Mouse (Mus musculus) MN1 (cell line): ENCODE measurements at regions not wholly inside any gene's neighbourhood (a gene's known extent, or its start where the extent isn't known, plus 50 kb on each side); places are given as distances from the start of the nearest gene placed in this dataset.
A peak's percentile ranks its signal among the peaks of the same experiment; 100 is the strongest.

Source experiments
- DNase-seq: peaks from one replicate; pipeline ENCODE4 v3.0.0-alpha.2; 2016; ENCODE audit warnings: low spot score

DNA sequence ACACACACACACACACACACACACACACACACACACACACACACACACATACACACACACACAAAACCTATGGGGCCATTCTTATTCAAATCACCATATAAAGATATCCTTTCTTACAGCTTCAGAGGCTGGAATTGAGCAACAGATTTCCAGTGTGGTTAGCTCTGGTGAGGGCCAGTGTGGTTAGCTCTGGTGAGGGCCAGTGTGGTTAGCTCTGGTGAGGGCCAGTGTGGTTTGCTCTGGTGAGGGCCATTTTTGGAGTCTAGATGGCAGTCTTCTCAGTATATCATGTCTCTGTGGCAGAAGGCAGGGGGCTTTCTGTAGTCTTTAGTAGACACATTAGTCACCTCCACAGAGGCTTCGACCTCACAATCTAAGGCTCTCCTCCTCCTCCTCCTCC is 191.5 kb upstream of the 9630041A04Rik start:
- no peak for DNase-seq

DNA sequence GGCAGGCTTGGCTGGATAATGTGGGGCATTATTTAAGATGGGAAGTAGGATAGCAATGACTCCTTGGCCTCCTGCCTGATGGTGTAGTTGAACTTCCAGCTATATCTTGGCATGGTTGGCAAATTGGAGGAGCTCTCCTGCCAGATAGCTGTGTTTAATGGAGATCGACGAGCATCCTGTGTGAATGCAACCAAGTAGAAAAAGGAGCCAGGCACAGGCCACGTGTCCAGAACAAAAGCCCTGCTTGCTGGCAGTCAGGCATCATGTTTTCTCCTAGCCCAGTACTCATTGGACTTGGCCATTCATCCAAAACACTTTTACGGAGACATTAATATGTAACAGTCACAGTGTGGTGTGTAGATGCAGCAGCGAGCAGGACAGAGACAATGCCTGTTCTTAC is 211.8 kb upstream of the 9630041A04Rik start:
- DNase-seq = no peak

DNA sequence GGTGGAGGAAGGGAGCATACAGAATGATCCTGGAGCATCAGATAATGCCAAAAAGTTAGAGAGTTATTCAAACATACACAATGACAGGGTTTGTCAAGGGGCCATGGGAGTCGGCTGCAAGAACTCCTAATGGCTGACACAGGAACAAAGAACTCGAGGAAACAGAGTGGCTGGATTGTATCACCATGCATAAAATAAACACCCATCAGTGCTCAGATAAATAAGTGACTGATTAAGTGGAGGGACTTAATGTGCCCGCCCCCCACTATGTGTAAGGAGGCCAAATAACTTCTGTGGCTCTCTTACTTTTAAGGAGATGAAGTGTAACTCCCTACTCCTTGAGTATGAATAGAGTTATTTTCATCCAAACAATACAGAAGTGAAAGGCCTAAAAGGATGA is 220.1 kb upstream of the 9630041A04Rik start:
- no peak for DNase-seq

DNA sequence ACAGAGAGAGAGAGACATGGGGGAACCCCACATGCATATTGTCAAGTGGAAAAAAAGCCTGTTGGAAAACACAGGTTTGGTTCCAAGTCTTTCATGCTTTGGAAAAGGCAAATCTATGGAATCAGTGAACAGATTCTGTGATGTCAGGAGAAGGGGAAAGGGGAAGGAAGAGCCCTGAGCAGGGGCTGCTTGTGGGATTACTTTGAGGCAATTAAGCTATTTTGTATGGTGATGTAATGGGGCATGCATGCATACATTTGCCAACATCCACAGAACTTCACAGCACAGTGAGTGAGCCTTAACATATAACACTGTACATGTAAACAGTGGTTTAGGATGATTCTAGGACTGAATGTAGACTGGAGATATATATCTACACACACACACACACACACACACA is 221.0 kb upstream of the 9630041A04Rik start:
- no peak for DNase-seq

DNA sequence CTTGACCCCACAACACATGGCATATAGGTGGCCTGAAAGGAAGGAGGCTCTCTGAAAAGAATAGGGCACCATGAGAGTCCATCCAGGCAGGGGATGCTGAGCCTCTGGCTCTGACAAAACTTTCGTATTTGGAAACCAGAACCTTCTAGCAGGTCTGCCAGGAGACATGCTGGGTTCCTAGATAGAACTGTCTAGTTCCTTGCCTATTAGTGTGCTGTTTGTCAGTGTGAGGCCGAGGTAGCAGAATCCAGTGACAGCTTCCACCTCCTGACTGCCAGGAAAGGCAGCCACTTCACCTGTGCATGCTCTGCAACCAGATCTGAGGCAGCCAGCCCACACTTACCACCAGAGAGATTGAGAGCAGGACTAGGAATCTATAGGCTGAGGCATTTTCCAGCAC is 245.4 kb upstream of the 9630041A04Rik start:
- DNase-seq = no peak

DNA sequence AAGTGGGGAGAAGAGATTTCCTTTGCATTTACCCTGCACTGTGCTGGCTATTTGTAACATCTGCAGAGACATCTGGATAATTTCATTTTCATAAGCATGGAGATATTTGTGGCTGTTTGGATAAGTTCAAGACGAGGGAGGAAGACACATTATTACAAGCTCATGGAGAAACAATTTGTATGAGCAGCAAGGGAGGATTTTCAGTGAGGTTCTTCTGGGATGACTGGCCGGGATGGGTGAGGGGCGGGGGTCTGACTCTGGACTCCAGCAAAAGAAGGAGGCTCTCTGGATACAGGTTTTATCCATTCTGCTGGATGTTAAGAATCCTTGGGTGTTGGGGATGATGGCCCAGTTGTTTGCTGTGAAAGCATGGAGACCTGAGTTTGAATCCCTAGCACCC is 246.5 kb upstream of the 9630041A04Rik start:
- no peak for DNase-seq

DNA sequence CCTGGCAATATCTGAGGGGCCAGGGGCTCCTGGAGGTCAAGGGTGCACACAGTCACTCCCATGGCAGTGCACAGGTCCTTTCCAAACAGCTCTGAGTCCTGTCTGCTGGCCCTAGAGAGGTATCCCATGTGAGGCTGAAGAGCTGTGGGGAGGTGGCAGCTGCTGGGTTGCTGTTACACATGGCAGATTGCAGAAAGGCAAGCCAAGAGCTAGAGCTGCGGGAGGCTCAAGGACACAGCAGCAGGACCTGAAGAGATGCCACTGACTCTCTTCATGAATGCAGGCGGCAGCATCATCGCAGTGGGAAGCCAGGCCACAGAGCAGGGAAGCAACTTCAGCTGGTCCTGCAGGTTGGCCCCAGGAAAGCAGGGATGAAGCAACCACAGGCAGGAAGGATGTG is 247.7 kb upstream of the 9630041A04Rik start:
- peak; percentile 46 for DNase-seq

DNA sequence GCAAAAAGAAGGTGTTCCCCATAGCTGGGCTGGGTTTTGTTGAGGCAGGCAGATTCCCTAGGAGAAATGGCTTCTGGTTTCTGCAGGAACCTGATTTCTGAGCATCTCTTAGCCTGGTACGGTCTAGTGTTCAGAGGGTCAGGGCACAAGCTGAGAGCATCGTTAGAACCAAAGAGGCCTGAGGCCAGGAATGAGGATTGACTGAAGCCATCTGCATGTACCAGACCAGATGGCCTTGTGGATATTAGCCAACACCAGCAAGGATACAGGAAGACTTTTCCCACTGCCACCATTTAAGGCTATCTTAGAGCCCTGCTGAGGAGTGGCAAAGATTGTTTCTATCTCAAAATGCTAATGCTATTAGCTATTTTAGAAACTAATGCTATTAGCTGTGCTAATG is 248.2 kb upstream of the 9630041A04Rik start:
- peak; percentile 66 for DNase-seq

DNA sequence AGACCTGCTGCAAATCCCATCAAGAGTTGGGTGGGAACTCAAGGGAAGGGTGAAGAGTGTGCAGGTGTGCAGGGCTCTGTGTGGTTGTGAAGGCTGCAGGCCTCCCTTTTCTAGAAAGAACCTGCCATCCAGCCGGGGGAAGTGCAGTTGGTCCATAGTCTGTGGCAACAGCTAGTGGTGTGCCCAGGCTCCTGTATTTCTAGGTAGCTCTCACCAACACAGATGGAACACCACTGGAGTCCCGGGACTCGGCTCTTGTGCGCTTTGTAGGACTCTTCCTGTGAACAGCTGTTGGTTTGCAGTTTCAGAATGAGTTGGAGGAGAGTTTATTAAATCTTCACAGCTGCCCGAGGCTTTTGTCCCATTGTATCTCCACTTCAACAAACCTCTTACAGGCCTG is 248.7 kb upstream of the 9630041A04Rik start:
- no peak for DNase-seq

DNA sequence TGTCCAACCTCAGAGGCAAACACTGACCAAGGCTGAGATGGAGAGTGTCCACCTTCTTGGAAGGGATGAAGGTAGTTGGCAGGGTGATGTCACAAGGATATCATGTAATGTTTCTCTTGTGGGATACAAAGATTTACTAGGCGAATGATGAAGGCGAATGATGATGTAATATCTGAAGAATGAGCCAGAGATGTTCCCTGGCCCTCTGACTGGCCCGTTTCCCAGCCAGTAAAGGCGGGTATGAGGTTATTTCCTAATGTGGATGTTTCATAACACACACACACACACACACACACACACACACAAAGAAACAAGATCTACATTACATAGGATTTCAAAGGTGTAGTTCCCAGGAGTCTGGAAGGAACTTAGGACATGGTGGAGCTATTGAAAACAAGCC is 249.1 kb upstream of the 9630041A04Rik start:
- DNase-seq = no peak

DNA sequence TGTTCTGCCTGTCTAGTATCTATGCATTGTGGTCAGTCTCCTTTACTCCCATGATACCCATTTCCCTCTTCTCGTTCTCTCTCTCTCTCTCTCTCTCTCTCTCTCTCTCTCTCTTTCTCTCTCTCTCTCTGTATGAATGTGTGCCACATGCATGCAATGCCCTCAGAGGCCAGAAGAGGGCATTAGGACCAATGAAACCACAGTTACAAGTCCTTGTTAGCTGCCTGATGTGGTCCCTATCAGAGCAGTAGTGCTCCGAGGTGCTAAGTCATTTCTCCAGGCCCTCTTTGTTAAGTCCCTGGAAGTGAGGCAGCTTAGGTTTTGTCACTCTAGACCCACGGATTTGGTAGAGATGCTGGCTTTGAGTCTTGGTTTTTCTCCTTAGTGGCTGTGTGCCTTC is 250.2 kb upstream of the 9630041A04Rik start:
- DNase-seq = no peak

DNA sequence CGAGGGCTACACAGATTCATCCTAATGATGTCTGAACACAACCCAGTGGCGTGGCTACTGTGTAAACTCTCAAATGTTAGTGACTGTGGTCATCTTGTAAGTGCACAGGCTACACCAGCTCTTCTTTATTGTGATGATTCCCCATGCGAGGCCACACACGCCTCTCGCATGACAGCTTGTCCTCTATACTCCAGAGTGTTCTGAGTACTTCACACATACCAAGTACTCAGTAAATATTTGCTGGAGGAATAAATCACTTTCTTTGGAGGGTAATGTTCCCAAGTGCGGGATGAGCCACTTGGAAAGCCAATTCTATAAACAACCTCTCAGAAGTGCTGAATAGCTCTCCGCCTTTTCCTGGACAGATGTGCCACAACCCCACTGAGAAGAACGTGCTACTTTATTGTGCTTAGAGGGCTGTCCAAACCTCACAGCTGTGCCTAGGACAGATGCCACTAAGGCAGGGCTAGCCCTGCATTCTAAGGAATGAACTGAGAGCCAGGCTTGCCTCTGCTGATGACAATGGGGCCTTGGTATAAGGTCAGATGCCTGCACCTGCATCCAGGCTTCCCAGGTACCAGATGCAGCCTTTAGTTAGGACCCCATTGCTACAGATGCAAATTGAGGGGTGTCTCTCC is 250.7 kb upstream of the 9630041A04Rik start:
- no peak for DNase-seq

DNA sequence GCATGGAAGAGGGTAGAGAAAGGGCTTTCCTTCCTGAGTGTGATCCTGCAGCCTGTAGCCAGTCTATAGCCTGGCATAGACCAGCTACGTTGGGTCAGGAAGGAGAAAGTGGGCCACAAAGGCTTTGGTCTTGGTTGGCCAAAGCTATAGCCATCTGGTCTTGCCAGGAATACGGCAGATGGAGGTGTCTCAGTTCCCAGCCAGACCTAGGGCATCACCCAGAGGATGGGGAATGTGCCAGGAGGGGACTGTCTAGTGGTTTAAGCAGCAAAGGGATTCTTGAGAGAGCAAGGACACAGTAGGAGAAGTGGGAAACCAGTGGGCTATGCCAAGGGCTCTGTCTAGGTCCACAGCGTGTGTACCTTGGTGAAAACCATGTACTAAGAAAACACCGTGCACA is 251.3 kb upstream of the 9630041A04Rik start:
- DNase-seq = no peak

DNA sequence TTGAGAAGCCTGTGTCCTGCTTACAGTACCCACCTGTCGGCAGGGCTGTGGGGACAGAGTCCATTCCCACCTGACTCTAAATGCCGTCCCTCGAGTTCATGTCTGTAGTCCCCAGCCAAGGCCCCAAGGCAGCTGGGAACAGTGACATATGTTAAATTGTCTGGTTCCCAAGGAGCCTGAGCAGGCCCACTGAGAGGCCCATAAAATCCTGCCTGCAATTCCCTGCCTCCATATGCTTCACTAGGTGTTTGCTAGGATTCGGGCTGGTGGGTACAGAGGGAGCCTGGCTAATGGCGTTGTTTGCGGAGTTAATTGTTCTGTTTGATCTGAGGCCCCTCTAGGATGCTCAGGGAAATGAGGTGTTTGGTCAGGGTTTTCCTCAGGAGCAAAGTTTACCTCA is 258.8 kb upstream of the 9630041A04Rik start:
- no peak for DNase-seq

DNA sequence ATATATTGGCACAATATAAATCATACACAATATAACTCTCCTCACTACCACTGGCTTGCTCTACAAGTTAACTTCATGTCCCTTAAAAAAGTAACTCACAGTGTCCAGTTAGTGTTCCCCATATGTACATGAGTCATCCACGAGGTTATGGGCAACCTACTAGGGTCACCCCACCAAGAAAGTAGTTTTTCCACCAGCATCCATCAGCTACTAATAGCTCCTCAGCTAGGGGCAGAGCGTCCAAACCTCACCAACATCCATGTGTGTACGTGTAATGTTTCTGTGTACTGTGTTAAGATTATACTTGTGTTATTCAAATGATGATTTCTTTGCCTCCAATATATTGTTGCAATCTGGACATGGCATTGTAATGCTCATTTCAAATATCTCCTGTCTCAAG is 264.7 kb upstream of the 9630041A04Rik start:
- DNase-seq = no peak

DNA sequence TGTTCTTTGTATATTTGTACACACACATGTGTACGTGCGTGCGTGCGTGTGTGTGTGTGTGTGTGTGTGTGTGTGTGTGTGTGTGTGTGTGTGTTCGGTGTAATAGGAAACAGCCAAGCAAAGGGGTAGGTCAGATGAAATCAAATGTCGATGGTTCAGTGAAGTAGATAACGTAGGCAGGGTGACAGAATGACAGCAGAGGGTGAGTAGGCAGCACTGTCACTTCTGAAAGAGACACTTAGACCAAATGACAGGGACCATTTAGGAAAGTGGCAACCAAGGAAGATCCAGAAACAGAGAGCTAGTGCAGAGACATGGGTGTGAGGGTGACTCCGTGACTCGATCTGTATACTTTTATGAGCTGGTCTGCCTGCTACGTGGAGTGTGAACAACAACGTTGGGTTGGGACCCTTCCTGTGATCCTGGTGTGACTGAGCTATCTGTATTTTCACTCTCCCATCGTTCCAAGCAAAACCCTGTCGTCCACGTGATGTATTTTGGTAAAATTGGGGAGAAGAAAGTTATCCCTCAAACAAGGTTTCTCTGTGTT is 266.5 kb upstream of the 9630041A04Rik start:
- no peak for DNase-seq

DNA sequence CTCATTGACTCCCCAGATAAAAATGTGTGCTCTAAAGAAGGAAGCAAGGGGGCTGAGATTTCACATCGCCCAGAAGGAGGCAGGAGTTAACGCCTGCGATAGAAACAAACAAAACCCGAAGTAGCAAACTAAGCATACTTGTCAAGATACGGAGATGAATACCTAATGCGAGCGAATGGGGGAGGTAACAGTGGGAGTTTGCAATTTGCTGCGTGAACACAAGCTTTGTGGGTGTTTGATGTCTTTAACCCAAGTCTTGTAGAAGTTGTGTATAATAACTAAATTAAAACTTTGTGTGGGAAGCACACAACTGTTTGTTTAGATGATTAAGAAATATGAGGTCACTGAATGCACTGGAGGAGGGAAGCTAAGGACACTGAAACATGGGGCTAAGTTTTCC is 269.0 kb upstream of the 9630041A04Rik start:
- DNase-seq = no peak

DNA sequence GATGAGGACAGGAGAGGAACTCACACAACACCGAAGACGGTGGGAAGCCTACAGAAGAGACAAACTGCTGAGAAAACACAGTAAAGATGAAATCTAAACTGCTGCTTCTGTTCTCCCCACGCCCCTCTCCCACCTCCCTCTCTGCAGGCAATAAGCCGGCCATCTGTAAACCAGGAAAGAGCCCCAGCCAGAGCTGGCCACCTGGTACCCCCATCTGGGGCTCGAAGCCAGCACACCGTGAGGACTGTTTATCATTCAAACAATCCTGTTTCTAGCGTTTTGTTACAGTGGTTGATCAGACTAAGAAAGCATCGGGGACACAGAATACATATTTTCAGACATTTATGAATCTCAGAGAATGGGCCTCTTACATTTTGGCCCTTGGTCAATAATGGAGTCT is 270.0 kb upstream of the 9630041A04Rik start:
- no peak for DNase-seq

DNA sequence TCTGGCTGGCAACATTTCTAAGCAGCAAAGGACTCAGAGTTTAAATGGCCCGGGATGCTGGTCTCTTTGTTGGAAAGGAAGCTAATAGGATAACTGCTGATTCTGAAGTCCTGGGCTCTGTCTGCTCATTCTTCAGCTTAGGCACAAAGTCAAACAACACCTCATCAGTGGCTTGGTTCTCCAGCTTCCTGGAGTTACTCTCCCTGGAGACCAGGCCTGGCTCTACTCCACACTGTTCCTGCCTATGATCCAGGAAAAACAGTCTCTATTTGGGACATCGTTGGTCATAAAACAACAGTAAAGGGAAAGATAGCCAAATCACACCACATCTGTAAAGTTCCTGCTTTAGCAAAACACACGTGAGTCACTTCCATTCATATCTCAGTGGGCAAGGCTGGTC is 271.3 kb upstream of the 9630041A04Rik start:
- peak; percentile 17 for DNase-seq

DNA sequence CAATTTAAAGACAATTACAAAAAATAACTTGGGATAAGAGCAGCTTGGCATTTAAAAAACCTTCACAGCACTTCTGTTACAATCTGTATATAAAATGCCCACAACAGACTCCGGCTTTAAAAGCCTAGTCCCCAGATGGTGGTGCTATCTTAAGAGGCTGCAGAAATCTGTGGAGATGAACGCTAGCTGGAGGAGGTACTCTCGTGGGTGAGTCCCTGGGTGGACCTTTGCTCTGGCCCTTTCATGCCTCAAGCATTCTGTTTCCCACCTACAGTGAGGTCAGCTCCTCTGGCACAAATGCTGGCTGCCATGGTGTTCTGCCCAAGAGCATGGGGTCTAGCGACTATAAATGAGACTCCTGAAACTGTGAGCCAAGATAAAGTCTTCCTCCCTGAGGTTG is 280.6 kb upstream of the 9630041A04Rik start:
- DNase-seq = no peak

DNA sequence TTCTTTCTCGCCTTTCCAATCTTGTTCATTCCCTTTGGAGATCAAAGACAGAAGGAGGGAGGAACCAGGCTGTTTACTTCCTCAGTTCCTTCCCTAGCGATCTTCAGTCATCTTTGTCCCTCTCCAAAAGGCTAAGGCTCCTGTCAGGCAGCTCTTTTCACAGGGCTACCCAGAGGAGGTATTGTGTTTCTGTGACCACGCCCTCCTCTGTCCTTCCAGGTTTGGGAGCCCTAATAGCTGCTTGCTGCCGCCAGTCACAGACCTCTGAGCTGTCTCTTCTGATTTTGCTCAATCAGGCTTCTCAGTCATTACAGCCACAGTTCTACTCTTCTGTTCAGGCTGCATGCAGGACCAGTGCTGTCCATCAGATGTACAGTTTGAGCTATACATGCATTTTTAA is 290.9 kb upstream of the 9630041A04Rik start:
- no peak for DNase-seq

DNA sequence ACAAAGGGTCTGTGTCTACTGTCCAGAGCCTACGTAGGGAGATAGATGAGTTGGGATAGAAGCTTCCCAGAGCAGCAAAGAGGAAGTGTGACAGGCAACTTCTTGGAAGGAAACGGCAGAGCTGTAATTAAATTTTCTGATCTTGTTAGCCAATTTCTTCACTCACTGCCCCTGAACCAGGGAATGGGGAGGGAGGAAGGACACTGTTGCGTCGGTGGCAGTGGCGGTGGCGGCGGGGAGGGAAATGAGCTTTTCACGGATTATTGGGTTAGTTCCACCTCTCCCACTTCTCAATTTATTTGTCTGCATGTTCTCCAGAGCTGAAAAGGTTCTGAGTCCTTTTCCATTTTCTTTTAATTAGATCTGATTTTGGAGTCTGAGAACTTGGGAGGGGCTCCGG is 298.4 kb upstream of the 9630041A04Rik start:
- peak; percentile 74 for DNase-seq

DNA sequence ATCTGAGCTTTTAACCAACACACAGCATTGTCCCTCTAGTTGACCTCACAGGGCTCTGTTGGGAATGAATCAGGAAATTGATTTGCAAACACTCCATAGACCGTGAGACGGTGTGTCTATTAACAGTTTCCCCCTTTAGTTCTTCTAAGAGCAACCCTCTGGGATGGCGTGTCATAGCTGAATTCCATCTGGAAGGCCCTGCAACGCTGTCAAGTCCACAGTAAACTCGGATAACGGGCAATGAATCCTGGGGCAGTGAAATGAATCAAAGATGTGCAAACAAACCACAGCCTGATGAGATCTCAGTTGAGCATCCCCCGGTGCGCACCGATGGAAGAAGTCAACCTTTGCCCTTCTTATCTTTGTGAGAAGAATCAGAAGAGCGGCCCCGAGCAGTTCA is 302.3 kb upstream of the 9630041A04Rik start:
- no peak for DNase-seq

DNA sequence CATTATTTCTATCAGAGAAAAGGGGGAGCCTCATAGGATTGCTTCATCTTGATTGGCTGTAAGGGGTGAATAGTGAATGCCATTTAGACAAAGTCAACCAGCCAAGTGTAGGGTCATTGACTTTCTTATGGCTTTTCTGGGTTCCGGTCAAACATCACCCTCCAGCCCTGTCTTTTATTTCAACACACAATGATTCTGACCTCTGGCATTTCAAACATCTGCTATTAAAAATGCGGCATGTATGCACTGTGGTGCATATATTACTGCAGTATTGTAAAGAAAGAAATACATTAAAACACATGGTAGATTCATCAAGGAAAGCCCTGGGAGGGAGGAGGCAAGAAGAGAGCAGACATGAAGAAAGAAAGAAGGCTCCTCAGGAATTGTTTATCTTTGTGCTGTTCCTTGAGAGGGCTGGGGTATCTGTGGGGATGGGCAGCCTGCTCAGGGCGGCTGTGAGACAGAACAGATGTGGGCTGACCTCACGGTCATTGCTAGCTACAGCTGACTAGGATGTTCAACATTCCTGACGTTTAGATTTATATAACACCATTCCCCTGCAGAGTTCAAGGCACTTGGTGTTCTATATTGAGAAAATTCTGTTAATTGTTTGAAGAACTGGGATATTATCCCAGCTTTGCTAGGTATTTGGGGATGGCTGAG is 303.5 kb upstream of the Ppp2r3a start:
- no peak for DNase-seq
